Mouse (Mus musculus): ENCODE measurements around the gene Slc27a2.

Gene Slc27a2

DNA sequence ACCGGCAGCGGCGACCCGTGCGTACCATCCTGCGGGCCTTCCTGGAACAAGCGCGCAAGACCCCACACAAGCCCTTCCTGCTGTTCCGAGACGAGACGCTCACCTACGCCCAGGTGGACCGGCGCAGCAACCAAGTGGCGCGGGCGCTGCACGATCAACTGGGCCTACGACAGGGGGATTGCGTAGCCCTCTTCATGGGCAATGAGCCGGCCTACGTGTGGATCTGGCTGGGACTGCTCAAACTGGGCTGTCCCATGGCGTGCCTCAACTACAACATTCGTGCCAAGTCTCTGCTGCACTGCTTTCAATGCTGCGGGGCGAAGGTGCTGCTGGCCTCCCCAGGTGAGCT is 1.1 kb downstream of the Slc27a2 start:
- no peak for DNase-seq (ENCODE audit: low spot score in 2 of 2)

DNA sequence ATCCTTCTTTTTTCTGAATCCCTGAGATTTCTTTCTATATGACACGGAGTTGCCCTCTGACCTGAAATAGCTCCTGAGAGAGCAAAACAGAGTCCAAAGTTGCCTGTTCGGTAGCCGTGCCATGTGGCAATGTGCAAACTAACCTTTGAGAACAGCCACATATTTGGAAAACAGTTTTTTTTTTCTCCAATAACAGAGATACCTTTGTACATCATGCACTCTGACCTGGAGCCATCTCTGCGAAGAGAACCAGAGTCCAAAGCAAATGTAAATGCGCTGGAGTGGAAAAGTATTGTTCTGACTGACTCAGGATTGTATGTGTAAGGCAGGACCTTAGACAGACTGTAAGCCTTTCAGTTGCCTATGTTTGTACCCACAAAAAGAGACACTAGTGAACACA is 3.3 kb downstream of the Slc27a2 start:
- no peak for DNase-seq (ENCODE audit: low spot score in 2 of 2)

DNA sequence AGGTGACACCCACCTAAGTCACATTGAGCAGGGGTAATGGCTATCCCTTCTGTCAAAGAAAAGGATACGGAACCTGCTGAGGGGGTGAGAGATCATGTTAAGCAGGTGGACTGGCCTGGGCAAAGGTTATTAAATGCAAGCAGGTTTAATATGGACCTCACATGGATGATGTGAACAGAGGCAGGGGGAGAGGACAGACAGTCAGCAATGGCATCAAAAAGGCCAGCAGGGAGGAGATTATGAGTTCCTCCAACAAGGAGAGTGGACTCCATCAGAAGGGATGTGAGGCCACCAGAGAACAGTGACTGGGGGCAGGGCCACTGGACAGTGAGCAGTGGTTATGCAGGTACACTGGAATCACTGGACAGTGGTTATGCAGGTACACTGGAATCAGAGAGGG is 7.9 kb downstream of the Slc27a2 start:
- no peak for DNase-seq (ENCODE audit: low spot score in 2 of 2)

DNA sequence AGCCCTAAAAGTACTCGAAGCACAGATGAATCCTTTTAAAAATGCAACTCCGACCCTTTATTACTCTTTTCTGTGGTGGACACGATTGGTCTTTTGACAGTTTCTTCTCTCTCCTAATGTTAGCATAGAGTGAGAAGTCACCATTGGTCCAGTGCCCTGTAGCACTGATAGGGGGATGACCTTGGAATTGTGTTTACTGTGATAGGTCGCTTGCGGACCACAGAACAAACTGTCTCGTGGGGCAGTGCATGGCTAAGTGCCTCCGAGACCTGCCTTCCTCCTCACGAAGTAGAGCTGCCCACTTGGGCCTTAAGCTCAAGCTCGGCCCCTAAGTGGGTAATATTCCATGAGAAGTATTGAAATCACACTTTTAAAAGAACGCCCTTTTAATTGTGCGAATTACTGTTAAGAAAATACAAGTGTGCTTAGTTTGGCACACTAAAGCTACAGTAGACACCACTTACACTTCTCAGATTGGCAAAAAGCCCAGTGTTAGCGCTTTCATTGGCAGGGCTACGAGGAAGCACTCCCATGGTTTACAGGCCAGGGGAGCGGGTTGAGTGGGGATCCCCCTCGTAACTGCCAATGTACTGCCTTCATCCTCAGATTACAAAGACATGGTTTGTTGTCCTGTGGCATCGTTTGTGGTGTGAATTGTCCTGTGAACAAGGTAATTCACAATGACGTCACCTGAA is 11.4 kb downstream of the Slc27a2 start:
- no peak for DNase-seq (ENCODE audit: low spot score in 2 of 2)

DNA sequence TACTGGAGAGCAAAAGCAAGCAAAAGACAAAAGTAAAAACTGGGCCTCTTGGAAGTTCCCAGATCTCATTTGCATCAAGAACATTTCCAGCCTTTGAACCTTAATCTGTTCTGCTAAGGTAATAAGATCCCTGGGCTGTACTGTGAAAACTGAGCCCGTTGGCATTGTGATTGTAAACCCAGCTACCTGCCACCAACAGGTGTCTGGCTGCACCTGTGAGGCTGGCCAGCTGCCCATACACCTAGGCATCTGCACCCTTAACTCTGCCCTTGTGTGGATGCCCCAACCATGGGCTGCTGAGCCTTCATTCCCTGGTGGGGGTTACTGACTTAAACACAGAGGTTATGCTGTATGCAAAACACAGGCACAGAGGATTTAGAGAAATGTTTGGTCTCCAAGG is 20.0 kb downstream of the Slc27a2 start:
- DNase-seq (ENCODE audit: low spot score in 2 of 2) = no peak

DNA sequence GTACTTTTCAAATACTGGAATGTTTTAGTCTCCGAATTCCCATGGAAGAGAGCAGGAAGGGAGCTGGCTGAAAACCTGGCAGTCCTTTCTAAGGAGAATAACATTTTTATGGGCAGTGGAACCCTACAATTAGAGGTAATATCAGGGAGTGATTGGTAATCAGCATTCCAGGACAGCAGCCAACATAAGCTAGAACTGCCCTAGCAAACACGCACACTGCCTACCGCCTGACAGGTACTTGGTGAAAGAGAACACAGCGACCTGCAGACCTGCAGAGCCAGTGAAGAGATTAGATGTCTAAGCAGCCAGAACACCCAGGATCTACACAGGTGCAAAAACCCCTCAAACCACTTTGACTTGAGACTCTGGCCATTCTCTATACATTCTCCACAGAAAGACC is 20.5 kb downstream of the Slc27a2 start:
- DNase-seq (ENCODE audit: low spot score in 2 of 2) = no peak

DNA sequence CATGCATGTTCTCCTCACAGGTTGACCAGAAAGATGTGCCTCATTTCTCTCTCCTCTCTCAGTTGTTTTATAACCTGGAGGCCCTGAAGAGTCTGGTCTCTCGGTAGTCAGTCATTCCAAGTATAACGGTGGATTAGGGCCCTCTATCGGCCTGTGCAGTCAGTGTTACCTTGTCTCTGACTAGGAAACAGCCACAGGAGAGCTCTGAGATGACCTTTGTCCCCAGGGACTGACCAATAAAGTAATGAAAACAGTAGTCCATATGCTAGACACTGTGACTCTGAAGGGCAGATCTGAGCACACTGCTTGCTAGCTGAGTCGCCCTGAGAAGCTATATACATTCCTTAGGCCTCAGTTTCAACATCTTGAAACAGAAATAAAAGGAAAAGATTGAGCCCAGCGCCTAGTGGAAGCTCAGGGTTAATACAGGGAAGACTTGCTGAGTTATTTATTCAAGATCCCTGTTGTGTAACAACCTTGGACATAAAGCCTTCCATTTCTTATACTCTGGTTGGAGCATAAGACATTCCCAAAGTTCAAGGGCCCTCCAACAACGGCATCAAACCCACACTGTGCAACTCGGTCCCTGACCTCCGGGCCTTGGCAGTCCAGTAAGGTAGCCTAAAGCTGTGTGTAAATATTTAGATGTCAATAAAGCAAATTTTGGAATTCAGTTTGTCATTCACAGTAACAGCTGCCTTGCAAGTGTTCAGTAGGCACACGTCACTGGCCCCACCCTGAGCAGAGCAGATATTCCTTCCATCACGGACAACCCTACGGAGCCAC is 23.4 kb downstream of the Slc27a2 start:
- no peak for DNase-seq (ENCODE audit: low spot score in 2 of 2)

DNA sequence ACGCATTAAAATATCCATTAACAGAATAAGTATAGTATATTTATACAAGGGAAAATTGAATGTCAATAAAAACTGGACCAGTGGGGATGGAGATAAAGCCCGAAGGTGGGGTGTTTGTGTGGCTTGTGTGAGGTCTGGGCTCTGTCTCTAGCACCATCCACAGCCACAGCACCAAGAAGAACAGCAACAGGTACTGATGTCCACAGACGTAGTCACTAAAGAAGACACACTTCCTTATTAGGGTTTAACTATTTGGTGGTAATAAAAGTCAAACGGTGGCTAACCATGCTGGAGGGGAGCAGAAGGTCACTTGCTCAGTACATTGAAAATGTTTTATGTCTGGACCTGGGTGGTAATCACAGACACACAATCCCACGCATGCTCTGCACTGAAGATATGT is 25.2 kb downstream of the Slc27a2 start:
- no peak for DNase-seq (ENCODE audit: low spot score in 2 of 2)

DNA sequence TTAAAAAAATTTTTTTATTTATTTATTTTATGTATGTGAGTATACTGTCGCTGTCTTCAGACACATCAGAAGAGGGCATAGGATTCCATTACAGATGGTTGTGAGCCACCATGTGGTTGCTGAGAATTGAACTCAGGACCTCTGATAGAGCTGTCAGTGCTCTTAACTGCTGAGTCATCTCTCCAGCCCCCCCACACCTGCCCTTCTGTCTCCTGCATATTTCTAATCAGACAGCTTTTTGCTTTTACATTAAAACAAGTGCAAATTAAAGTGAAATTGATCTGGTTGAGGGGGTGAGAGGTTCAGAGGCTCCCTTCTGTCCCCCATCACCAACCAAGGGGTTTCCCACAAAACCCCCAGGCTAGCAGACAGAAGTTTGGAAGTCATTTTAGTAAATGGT is 27.1 kb downstream of the Slc27a2 start:
- no peak for DNase-seq (ENCODE audit: low spot score in 2 of 2)

DNA sequence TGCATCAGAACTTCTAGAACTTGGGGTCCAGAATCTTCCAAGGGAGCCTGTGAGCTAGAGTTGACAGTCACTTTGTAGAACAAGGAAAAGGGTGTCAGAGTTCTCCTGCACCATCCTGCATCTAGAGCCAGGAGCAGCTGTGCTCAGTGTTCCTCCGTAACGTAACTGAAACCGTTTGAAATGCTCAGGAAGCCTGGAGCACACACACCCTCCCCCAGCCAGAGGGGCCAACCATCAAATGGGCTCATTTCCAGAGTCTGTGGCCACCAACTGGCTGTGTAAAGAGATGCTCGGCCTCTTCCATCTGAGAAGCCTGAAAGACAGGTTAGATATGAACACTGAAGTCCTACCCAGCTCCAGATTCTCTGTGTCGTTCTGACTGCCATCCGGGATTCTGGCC is 31.8 kb downstream of the Slc27a2 start:
- no peak for DNase-seq (ENCODE audit: low spot score in 2 of 2)

DNA sequence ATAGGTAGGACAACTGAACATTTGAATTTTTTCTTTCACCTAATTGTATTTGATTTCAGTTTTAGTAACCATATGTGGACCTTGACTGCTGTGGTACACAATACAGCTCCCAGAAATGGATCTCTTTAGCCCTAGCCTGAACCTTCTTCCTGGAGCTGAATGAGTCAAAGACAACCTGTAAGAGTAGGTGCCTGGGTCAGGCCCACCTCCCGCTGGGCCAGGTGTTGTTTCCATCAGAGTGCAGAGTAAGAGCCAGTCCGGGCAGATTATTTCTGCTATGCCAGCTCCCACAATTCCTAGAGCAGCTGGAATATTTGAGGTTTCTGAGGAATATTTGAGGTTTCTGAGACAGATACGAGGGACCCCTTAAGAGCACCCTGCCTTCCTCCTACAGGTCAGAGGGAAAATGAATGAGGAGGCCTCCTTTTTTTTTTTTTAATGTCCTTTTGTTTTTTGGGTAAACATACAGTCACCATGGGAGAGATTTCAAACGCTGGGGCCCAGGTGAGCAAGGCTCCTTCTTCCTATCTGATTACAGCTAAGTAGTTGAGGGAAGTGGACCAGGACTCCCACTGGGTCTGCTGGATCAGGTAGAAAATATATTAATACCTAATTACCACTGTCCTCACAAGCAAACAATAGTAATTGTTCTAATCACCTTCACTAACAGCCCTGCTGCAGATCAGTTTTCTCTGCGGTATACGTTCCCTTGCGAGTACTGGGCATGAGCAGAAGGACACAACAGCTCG is 32.6 kb downstream of the Slc27a2 start:
- no peak for DNase-seq (ENCODE audit: low spot score in 2 of 2)

DNA sequence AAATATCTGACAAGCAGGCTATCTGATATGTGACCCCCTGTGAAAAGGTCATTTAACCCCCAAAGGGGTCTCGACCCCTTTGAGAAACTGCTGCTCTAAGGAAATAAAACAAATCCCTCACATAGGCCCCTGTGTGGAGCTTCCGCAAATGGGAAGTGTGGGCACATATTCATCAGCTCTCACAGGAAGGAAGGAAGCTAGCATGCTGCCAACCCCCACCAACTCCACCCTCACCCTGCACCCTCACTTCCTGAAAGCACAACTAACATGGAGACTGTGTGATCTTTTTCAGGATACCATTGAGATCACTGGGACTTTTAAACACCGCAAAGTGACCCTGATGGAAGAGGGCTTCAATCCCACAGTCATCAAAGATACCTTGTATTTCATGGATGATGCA is 35.3 kb downstream of the Slc27a2 start:
- DNase-seq (ENCODE audit: low spot score in 2 of 2) = no peak

DNA sequence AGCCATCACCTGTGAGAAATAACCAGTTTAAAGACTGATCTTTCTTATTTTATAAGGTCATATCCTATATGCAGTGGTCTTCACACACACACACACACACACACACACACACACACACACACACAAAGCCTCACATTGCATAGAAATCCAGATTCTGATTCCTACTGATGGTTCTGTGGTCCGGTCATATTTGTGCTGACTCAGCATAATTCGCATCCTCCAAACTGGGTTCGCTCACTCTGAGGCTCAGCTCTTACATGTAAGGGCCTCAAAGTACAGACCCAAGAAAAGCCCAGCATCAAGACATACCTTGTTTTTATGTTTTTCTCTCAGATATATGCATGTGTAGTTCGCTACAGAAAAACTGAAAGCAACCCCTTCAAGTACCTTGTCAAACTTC is 39.1 kb downstream of the Slc27a2 start:
- no peak for DNase-seq (ENCODE audit: low spot score in 2 of 2)

DNA sequence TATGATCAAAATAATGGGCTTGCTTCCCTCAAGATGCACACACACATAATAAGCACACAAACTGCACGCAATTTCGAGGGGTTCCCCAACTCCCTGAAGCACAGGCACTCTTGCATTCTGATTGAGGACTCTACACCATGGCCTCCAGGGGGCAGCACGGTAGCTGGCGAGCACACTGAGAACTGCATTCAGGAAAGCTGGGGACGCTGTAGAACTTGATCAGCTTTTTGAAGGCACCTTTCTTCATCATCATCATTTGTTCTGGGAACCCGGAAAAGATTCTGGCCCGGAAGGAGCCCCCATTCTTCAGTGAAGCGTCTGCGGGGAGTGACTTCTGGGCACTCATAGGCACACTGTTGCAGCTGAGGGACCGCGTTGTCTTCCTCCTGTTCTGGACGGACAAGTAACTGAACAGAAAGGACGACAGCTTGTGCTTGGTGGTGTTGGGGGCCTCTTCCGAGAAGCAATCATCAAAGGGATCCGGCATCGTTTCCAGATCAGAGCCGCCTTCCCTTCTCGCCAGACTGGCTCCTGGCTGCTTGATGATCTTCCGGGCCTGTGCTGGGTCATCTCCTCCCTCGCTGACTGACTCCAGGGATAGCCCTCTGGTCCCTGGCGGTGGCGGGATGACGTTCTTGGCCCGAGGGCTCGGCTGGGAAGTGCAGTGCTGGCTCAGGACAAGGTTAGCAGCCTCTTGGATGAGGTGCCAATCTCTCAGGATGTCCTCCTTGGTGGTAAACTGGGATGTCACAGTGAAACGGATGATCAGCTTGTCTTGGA is 41.8 kb downstream of the Slc27a2 start:
- peak; percentile 57 to 58 for DNase-seq (ENCODE audit: low spot score in 2 of 2)

DNA sequence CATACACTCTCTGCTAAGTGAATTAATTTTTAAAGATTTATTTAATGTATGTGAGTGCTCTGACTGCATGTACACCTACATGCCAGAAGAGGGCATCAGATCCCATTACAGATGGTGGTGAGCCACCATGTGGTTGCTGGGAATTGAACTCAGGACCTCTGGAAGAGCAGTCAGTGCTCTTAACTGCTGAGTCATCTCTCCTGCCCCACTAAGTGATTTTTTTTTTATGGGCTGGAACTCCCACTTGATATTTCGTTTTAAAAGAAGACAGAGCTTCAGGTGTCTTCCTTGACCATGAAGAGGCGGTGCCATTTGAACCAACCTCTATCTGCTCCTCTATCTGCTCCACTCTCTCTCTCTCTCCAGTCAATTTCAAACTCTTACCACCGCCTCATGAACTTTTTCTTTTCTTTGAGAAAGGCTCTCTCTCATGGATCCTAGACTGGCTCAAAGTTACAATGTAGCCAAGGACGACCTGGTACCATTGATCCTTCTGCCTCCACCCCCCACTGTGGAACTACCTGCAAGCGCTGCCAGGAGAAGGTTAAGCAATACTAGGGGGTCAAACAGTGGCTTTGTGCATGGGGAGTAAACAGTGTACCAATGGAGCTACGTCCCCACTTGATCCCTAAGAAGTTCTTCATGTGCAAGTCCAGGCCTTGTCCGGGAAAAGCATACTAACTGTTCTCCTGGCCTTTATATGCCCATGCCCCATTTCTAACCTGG is 44.3 kb downstream of the Slc27a2 start:
- DNase-seq (ENCODE audit: low spot score in 2 of 2) = no peak

DNA sequence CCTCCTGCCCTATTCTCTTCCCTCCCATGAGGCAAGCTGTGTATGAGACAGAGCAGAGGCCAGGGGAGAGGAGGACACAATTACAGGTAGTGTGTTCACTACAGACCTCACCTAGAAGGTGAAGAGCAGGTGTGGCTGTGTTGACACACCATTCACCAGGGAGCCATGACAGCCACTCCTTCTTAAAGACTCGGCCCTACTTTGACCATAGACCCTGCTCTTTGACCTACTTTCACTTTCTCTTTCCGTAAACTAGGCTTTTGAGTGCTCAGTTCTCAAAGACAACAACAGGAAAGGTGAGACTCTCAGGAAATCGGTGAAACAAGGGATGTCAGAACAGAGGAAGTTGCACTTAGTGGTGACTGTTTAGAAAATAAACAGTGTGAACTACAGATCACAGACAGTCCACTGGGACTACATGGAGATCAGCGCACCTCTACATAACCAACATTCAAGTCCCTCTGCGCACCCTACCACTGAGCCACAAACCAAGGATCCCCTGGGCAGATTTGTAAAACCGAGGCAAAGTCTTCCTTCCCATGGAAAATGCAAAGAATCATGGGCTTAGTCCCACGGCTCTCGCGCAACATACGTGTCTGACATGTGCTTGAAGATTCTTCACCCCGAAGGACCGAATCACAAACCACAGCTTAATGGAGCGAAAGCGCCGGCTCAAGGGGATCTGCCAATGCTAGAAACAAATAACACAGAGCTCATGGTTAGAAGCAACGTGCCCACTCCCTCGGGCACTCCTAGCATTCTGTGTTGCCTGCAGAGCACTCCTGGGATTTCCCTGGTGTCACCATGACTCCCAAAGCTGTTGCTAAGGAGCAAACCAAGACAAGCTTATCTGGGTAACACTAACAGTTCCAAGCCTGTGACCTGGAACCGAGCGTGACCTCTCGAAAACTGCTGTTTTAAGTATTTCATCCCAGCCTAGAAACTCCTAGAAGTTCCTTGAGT is 45.4 kb downstream of the Slc27a2 start:
- DNase-seq (ENCODE audit: low spot score in 2 of 2) = no peak

DNA sequence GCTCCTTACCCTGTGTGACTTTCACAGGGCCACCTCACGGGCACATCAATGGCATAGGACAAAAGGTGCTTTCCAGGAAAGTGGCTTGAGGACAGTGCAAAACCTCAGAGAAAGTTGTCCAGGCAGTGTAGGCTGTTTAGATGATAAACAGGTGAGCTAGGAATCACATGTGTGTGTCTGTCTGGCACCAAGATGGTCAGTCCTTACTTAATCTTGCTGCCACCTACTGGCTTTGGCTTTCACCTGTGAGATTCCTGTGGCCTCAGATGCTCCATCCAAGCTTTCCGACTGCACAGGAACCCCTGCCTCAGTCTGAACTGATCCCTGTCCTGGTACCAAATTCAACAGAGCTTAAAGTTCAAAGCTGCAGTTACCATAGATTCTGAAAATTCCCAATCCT is 46.2 kb downstream of the Slc27a2 start:
- no peak for DNase-seq (ENCODE audit: low spot score in 2 of 2)

DNA sequence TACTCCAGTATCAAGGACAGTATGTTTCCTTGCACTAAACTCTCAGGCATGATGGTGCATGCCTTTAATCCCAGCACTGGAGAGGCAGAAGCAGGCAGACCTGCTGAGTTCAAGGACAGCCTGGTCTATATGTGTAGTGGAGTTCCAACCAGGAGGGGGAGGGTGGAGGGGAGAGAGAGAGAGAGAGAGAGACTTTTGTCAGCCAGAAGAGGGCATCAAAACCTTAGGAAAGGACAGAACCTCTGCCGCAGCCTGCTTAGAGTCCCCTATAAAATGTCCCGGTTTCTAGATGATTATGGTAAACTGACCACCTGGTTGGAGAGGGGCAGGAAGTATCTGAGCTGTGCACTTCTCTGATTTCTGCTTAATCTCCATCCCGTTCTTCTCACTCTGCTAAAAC is 46.8 kb downstream of the Slc27a2 start:
- no peak for DNase-seq (ENCODE audit: low spot score in 2 of 2)

DNA sequence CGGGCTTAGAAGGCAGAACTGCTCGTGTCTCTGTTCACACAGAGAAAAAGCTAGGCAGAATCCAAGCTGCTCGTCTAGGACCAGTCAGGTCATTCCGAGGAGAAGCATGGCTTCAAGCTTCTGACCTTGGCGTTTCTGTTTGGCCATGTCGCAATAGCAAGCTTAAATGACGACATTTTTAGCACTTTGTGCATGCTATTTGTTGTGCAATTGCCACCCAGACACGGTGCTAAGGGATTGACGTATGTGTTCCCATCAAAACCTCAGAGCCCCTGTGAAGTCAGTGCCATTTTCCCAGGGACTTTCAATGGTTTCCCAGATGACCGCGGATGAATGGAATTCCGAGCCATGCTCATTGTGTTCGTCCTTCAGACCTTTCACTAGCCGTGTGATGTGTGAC is 48.3 kb downstream of the Slc27a2 start:
- no peak for DNase-seq (ENCODE audit: low spot score in 2 of 2)

DNA sequence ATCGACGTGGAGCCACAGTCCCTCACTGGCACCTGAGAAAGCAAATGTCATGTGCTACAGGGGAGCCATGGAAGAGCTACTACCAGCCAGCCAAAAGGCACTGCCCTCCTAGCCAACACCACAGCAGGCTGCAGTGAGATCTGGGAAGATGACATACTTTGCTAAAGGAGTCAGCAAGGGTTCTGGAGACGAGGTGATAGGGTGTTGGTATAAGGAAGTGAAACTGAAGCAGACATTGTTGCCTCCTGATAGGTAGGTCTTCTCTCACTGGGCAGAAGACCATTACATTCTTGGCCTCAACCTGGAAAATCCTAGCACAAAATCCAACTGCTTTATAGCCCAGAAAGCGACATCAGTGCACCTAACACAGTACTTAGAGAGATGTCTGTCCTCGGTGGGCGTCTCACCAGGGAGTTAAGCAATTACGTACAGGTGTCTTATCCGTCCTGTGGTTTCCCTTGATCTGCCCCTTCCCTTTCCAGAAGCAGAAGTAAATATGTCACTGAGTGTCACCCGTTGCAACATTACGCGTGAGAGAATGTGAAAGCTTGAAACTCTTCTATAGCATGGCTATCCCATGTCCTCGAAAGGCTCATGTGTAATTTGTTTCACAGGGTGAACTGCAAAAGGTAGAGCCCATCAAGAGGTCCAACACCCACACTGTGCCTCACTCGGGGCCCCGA is 49.9 kb downstream of the Slc27a2 start:
- DNase-seq (ENCODE audit: low spot score in 2 of 2) = no peak

All from urinary bladder, postnatal 36 days (tissue).